Mouse (Mus musculus) right cerebral cortex, adult 2 months (tissue): ENCODE results near the gene Fnd3c2.
"Not testable (repeated sequence)": the region's sequence is repeated elsewhere in the genome, so short reads cannot be mapped to it uniquely, and the experiment has no call there.

Experiments
- DNase-seq, 2 experiments: peaks; one replicate each; pipeline ENCODE4 v3.0.0; 2021 to 2022; ENCODE audit warnings: low spot score in 2 of 2

Gene Fnd3c2

DNA sequence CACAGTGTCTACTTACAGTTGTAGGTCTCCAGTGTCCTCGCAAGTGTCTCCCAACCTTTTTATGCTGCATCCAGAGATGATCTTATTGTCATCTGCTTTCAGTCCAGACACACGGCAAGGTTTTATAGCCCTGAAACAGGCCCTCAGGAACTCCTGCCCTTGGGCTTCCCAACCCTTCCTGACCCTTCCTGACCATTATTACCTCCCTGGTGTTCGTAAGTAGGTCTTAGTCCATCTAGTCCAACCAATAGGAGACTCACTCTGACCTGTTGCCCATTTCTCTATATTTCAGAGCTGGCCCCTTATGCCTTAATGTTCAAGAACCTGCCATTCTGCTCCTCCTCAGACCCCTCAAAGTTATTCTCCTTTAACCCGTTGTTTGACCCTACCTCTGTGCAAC, at the start of gene Fnd3c2:
Fnd3c2 (minus strand) TSS at position 101 of the 400 bp plus-strand sequence.
- no peak for DNase-seq

DNA sequence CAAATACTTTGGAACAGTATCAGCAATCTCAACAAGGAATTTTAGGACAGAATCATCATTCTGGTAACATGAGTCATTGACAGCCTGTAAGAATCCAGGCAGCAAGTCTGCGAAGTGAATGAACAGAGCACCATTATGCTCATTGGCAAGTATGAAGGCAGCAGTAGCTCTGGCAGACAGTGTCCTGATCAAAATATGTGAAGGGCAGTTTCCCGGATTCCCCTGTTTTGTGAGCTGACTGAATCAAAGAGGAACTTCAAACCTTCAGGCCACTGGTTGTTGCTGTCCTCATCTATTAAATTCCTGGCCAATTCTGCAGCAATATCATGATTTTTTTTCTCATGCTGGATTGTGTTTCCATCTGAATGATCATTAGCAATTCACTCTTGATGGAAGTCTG, 29.3 kb upstream of the Fnd3c2 start:
- DNase-seq = no peak

DNA sequence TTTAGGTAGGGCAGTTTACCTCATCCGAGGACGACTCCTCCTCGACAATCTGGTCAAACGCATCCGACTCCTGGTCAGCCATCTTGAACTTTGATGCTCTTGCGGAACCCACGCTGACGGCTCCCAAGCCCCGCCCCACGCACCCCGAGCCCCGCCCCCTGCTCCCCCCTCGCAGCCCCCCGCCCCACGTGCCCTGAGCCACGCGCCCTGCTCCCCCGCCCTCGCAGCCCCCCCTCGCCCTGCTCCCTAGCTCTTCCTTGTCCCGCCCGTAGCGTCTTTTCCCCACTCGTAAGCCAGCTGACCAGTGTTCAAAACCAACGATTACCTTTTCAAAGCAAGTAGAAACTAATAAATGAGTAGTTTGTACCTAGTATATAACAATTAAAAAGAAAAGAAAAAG, 34.1 kb downstream of the Fnd3c2 start, which contains the start of gene Taf9b:
Taf9b (minus strand) TSS at position 101 of the 400 bp plus-strand sequence.
- DNase-seq = no peak

DNA sequence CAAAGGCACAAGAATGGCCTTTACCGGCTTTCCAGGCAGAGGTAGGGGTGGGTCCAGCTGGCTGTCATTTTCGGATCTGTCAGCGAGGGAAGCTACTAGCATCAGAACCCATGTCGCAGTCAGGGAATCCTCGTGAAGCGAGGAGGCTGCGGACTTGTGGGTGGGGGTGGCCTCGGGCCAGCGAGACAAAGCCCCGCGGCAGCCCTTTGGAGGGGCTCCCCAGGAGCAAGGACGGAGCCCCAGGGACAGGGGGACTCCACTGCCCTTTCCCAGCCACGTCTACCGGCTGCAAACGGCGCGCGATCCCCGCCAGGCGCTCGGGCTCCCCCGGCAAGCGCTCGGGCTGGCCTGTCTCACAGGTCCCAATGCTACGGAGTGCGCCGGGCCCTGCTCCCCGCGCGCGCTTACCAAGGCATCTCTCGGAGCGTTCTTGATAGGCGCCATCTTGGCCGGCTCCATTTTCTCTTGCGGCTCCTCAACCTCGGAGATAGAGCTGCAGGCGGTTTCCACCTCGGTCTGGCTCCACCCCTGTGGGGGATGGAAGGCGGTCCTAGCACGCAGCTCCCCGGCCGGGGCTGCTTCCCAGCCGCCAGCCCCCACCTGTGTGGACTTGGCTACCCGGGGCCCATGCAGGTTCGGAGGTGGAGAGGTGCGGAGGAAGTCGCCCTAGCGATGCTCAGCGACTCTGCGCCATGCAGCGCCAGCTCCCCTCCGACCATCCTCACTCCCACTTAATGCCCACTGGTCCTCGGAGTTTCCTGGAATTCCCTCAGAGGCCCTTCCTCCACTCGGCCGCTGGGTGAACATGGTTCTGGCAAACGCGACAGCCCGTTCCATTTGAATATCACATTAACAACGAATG, 35.8 kb downstream of the Fnd3c2 start:
- peak; percentile 71 to 77 for DNase-seq

DNA sequence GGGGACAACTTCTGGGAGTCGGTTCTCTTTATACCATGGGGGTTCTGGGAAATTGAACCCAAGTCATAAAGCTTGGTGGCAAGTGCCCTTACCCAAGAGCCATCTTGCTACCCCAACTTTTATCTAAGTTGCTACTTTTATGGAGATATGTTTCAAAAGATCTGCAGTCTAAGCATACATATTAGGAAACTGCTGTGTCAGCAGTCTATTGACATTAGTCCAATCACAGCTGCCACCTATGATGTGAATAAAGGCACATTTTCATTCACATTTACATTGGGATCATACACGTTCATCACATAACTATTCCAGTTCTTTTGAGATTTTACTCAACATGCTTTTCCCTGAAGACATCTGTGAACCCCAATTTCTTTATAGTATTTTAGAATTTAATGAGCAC, 46.1 kb downstream of the Fnd3c2 start:
- no peak for DNase-seq

DNA sequence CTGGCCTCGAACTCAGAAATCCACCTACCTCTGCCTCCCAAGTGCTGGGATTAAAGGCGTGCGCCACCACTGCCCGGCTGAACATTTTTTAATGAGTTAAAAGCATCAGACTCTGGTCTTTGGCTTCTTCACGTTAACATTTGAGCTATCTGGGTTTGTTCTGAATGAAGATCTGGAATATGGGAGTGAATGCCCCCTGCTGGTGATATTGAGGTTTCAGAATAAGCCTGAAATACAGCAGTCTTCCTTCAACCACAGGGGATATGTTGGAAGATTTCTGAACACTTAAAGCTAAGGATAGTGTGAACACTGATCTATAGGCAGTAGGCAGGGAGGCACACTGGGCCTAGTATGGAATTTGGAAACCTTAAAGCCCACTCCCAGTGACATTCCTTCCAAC, 56.3 kb downstream of the Fnd3c2 start:
- no peak for DNase-seq

DNA sequence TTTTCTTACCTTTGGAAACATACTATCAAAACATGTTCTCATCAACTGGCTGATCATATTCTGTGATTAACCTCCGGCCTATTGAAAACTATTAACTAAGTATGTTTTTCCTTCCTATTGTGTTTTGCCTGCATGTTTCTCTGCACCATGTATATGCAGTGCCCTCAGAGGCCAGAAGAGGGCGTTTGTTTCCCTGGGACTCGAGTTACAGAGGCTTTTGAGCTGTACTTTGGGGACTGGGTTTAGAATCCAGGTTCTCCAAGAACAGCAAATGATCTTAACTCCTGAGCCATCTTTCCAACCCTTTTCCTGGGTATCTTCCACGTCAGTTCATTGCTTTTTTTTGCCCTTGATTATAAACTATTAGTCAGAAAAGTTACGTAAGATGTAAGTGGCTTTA, 57.9 kb downstream of the Fnd3c2 start:
- no peak for DNase-seq

DNA sequence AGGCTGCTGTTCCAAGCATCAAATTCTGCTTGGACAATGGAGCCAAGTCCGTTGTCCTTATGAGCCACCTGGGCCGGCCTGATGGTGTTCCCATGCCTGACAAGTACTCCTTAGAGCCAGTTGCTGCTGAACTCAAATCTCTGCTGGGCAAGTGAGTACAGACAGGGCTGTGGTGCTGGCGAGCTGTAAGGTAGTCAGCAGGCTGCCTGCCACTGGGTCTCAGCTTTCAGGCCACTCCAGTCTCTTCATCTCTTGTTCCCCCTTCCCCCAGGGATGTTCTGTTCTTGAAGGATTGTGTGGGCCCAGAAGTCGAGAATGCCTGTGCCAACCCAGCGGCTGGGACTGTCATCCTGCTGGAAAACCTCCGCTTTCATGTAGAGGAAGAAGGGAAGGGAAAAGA, 60.8 kb downstream of the Fnd3c2 start:
- not testable (repeated sequence) for DNase-seq

DNA sequence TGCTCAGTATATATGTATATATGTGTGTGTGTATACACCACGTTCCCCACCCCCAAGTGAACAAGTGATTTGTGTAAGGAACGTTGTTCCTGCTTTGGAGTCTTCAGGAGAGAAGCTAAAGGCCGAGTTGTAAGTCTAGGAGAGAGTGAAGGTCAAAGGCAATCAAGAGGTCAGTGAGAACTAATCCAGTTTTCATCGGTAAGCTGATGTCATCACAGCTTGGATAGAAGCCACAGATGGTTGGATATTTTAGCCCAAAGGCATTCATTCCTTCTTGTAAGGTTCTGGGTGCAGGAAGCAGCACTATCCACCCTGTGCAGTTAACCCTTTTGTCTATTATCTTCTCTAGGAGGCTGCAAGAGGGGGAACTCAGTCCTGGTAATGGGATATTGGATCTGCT, 65.1 kb downstream of the Fnd3c2 start:
- no peak for DNase-seq

DNA sequence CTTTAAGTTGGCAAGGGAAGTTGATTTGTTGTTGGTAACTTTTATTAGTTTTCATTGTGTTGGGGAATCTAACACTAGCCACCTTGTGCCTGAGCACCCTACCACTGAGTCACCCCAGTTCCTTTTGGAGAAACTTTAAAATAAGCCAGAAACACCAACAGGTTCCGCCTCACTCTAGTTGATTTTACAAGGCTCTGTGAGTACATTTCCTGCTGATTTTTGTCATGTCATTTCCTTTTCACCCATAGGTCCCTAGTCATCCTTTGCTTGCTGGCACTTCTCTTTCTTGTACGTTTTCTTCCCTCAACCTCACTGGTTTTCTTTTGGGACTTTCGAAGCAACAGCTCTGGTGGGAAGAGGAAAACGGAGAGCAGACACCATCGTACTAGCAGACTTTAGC, 65.8 kb downstream of the Fnd3c2 start:
- no peak for DNase-seq

DNA sequence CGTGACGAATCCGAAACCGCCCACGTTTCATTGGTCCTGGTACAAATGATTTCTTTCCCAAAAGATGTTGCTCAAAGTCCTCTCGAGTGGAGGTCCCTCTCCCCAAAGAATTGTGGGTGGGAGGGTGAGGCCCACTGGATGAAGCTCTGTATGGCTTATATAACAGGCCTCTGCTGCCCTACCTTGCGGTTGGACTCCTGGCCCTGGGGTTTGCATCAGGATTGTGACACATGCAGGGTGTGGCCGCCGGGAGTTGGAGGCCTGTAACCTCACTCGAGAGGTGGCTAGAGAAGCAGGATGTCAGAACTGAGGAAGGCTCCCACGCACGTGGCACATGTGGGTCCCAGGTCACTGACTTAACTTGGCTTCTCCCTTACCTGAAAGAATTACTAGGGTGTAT, 67.4 kb downstream of the Fnd3c2 start:
- DNase-seq = peak in 1 of 2 experiments; percentile 12

DNA sequence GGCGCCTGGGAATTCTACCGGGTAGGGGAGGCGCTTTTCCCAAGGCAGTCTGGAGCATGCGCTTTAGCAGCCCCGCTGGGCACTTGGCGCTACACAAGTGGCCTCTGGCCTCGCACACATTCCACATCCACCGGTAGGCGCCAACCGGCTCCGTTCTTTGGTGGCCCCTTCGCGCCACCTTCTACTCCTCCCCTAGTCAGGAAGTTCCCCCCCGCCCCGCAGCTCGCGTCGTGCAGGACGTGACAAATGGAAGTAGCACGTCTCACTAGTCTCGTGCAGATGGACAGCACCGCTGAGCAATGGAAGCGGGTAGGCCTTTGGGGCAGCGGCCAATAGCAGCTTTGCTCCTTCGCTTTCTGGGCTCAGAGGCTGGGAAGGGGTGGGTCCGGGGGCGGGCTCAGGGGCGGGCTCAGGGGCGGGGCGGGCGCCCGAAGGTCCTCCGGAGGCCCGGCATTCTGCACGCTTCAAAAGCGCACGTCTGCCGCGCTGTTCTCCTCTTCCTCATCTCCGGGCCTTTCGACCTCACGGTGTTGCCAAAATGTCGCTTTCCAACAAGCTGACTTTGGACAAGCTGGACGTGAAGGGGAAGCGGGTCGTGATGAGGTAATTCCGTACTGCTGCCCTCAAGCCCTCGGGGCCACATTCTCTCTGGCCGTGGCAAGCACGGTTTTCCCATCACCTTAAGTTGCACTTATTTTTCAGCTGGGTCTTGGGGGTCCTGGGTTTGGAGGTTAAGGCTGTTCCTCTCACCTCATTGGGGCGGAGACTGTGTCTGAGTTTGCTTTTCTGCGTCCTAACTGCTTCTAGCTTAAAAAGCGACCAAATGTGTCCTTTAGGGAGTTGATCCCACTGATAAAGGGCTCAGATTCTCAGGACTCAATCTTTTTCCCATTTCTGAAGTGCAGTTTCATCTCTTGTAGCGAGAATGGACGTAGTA, 68.2 kb downstream of the Fnd3c2 start, which contains the start of gene Pgk1:
Pgk1 (plus strand) TSS at position 388 of the 937 bp plus-strand sequence.
- DNase-seq = peak; percentile 87 to 91

DNA sequence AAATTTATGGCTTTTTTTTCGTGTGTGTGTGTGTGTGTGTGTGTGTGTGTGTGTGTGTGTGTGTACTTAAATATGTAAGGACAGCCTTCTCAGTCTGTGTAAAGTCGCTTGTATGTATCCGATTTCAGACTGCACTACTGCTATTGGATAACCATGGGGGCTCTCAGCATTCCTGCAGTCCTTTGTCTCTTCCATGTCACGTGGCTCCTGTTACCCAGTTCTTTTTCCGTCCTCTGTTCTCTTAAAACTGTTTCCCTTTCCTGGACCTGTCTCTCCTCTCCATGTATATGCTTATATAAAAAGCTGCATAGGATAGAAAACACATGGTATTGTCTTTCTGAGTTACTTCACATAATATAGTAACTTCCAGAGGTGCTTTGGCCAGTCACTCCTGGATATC, 69.5 kb downstream of the Fnd3c2 start:
- no peak for DNase-seq
